Mouse (Mus musculus): ENCODE results near the gene Fbxo24.

- no peak for TF ChIP-seq MAX (IDR thresholded peaks at IDR 0.05; ENCODE audit: low read depth)
- TF ChIP-seq MYOG (IDR thresholded peaks at IDR 0.05; ENCODE audit: control insufficient read depth in 1 of 3, insufficient read depth in 1 of 3, insufficient read length in 2 of 3, low read depth in 2 of 3), result no peak
- TF ChIP-seq MYOD1 (IDR thresholded peaks at IDR 0.05; ENCODE audit: control insufficient read depth in 1 of 3, insufficient read length in 2 of 3, low read depth in 2 of 3), result no peak
Measured at GRCm38 (mm10) chr5:137566416-137566815, 62.4 kb downstream of the Fbxo24 start.
